Mouse (Mus musculus) activated CD4-positive, CD25-positive, alpha-beta regulatory T cell, adult 9 weeks (primary cell): ENCODE measurements around the gene March6. TPM values are rescaled to one million over a fixed set of nuclear protein-coding genes. Genes with fewer than 3 reads are reported as not detected.

ENCODE experiments used
- polyA plus RNA-seq: library from polyadenylated mRNA; unstranded; fragments of 100-300 nt; shearing (Covaris generic); gene quantifications from one replicate; pipeline ENCODE4 v1.2.1, GENCODE M21; 2017

March6 gene
- 8.7 TPM for polyA plus RNA-seq

DNA sequence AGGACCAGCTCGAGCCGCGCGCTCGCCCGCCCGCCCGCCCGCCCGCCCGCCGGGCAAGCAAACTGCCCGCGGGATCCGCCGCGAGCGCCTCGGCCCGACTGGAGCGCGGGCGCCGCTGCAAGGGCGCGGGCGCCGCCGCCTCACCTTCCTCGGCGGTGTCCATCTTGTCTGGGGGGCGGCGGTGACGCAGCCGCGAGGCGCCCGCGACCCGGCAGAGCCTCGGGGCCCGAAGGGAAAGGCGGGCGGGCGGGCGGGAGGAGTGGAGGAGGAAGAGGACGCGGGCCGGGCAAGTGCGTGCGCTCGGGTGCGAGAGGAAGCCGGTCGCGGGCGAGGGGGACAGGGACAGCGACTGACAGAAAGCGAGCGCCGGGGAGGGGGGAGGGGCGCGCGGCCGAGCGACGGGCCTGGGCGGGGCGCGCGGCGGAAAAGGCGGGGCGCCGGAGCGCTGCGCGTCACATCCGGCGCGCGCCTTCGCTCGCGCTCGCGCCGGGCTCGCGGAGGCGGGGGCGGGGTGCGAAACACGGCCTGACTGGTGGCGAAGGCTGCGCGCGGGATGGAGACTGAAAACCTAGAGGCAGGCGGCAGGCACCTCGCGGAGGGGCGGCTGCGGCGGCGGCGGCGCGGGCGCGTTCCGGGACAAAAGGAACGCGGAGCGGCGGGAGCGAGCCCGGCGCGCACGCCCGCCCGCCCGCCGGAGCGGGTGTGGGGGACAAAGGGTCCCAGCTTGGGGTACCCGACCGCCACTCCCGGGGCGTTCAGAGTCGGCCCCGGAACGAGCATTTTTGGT is at the start of gene March6:
March6 (minus strand) TSS at position 395 of the 787 bp plus-strand sequence.

DNA sequence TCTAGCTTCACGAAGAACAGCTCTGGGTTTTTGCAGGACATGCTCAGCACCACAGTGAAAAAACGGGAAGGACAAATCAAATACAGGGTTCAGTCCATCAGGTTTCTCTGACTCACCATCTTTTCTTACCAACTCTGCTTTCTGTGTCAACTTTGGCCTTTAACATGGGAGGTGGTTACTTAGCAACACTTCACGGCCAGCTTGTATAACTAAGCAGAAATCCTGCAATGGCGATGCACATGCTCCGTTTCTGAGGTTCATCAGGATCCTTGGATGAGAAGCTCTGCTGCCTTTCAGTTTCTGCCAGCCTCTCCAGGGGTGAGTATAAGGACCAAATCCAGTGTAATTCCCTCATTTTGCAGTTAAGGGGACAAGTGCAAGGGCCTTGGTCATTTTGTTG is 34.3 kb upstream of the March6 start, which contains the start of gene Cmbl:
Cmbl (plus strand) TSS at position 206 of the 400 bp plus-strand sequence.

DNA sequence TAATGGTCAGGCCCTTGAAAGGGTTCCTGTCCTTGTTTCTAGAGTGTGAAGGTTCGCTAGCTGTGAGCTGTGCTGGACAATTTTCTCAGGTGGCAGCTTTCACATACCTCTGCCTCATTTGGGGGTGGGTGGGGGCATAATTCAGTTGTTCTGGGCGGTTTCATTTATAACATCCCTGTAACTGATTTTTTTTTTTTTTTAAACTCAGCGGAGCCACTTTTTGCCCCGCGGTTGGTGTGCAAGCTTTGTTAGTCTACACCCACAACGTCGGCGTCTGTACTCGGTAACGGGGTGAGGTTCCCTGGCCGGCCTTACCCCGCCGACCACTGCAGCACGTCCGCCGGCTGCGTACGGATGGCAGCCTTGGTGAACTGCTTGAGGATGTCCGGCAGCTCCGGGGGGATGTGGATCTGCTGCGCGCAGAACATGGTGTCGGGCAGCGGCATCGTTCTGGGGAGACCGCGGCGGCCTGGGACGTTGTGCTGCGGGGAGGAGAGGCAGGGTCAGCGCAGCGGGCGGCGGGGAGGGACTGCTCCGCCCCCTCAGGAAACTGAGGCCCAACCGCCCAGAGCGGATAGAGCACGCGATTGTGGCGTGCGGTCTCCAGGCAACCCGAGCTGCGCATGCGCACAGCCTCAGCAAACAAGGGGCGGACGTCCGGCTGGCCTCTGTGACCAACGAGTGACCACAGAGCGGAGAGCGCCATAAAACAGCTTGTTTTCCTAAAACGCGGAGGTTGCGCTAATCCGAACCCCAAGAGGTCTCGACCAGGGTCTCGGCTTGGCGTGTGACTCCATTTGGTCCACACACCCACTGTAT is 77.5 kb downstream of the March6 start, which contains the start of gene Ropn1l:
Ropn1l (minus strand) TSS at position 640 of the 819 bp plus-strand sequence.

Other genes starting within 250 kb of the March6 start
- gene Ankrd33b, start 163.3 kb downstream of the March6 start, polyA plus RNA-seq: not detected
- gene Ropn1l, start 77.3 kb downstream of the March6 start, polyA plus RNA-seq: 1.1 TPM
- gene Cmbl, start 34.3 kb upstream of the March6 start, polyA plus RNA-seq: 0.32 TPM
- 402 TPM for gene Cct5, start 70.8 kb upstream of the March6 start, polyA plus RNA-seq
- gene Fam173b, start 70.8 kb upstream of the March6 start, polyA plus RNA-seq: 19.0 TPM